Mouse (Mus musculus) left cerebral cortex, adult 2 months (tissue): ENCODE data around the gene Fam173b. TPM values are rescaled to one million over a fixed set of nuclear protein-coding genes. Genes with fewer than 3 reads are reported as not detected.

Experiments used
- DNase-seq, 2 experiments: peaks; one replicate each; pipeline ENCODE4 v3.0.0; 2021 to 2022; ENCODE audit warnings: low spot score in 2 of 2, mixed read lengths in 1 of 2; ENCODE audit errors: extremely low spot score in 1 of 2
- H3K27ac ChIP-seq: fragments of 200-600 bp; 2 replicates; pipeline ENCODE4 v1.8.1; 2022
- H3K4me3 ChIP-seq: fragments of 200-600 bp; 2 replicates; pipeline ENCODE4 v1.8.1; 2022
- CTCF ChIP-seq: fragments of 200-600 bp; IDR thresholded peaks from 2 replicates; pipeline ENCODE4 v1.8.1; 2022; ENCODE audit warnings: antibody characterized with exemption, mild to moderate bottlenecking, moderate library complexity
- intact Hi-C: fragments of 180-260 bp; cut with DNase I; formaldehyde crosslinking; loops from one replicate; pipeline ENCODE4 v1.15.1; 2025
- long read RNA-seq, 2 experiments: library from polyadenylated mRNA; stranded (forward); transcript quantifications; one replicate each; pipeline ENCODE4 v2.0.0; 2021; ENCODE audit warnings: borderline mapping rate in 2 of 2
- total RNA-seq, 2 experiments: library from RNA; stranded (reverse); gene quantifications; 2 replicates each; pipeline ENCODE4 v1.2.3; 2021

Gene Fam173b
- 10 to 100 TPM; 11.3 to 12.1 TPM for total RNA-seq
- long read RNA-seq, experiment 1, full-length matches to known transcripts, result 2 of 3 reads
- long read RNA-seq, experiment 1, partial matches to known transcripts, result 0 of 3 reads
- long read RNA-seq, experiment 1, other reads (novel, unspliced or antisense), result 1 of 3 reads
- long read RNA-seq, experiment 2, partial matches to known transcripts, result 0 of 3 reads
- long read RNA-seq, experiment 2, other reads (novel, unspliced or antisense), result 1 of 3 reads

DNA sequence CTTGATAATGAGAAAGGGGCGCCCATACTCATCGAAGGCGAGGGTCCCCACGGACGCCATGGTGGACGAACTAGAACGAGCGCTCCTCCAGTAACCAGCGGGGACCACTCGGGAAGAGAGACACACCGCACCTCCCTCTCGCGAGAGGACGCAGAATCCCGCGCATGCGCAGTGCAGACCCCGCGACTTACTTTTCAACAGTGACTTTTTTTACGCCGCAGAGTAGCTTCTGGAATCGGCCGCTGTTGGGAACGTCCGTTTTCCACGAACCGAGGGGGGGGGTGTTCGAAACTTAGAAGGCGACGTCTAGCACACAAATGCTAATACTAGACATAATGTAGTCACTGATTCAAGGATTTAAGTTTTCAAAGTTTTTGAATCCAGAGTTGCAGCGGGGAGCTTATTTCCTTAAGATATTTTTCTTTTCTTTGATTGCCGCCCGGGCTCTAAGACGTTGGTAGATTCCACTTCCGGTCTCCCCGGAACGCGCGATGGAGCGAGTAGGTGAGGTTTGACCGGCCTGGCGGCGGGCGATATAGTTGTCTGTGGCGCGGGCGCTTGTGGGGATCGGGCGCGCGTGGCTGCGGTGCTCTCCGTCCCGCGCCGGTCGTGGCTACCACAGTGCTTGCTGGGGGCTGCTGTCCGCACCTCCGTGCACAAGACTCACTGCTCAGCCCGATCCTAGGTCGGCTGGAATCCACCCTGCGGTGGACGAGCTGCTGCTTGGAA, at the start of gene Fam173b, which contains the start of gene Cct5:
Gene Fam173b, plus strand, starts transcription at position 207 of the 729 bp plus-strand sequence.
Gene Cct5, minus strand, starts transcription at position 159 of the 729 bp plus-strand sequence.
- Histone ChIP-seq H3K4me3 (peak within 1 kb of the TSS; percentile 62), H3K27ac (peak within 1 kb of the TSS; percentile 94)
- no peak for TF ChIP-seq CTCF
- DNase-seq, result peak; percentile 98 to 99
- intact Hi-C loops, result loop anchor here (5.0 kb wide), 2 partner anchors 640 to 1165 kb away; partner anchors contain the start of gene Sema5a

DNA sequence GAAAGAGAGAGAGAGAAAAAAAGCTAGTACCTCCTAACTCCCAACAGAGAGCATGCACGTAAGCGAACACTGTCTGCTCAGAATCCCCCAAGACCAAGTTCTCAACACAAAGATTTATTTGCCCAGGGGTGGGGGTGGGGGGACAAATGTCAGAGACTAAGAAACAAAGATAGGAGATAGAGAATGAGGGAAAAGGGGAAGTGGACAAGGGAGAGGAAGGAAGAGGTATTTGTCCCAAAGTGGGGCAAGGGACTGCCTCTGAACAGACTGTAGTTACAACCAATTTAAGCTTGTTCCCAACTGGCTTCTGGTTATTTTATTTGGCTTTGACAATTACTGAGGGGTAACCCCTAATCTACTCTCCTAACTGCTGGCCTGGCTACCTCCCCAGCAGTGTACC, 46.8 kb upstream of the Fam173b start:
- Histone ChIP-seq H3K27ac (no peak overlapping the region), H3K4me3 (no peak overlapping the region)
- TF ChIP-seq CTCF, result no peak
- DNase-seq, result no peak
- intact Hi-C loops, result no loop called here

DNA sequence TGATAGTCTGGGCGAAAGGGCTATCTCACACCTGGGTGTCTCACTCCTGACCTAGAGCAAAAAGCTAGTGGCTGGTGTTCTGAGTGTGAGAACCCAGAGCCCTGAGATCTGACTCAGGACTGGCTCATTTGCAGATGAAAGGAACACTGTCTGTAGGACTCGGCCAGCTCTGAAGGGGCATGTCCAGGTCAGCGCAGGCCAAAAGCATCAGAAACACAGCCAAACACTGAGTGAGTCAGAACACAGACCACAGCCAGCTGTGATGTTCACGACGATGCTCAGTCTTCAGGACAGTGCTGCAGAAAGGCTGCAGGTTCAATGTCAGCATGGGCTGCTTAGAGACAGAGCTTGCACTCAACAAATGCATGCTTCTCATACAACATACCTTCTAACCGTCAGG, 40.3 kb upstream of the Fam173b start:
- Histone ChIP-seq H3K4me3 (no peak overlapping the region), H3K27ac (no peak overlapping the region)
- DNase-seq, result no peak
- intact Hi-C loops, result no loop called here
- TF ChIP-seq CTCF, result no peak

DNA sequence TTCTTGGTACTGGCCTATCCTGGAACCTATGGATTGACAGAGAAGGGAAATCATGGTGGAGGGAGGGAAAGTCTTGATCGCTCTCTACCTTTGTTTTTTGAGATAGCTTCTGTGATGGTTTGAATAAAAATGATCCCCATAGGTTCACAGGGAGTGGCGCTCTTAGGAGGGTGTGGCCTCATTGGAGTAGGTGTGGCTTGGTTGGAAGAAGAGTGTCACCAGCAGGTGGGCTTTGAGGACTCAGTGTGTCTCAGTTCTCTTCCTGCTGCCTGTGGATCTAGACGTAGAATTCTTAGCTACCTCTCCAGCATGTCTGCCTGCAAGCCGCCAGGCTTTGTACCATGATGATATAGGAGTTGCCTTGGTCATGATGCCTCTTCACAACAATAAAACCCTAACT, 39.7 kb upstream of the Fam173b start:
- H3K27ac ChIP-seq, result no peak overlapping the region
- no peak for TF ChIP-seq CTCF
- DNase-seq, result no peak
- no peak overlapping the region for H3K4me3 ChIP-seq
- intact Hi-C loops, result no loop called here

DNA sequence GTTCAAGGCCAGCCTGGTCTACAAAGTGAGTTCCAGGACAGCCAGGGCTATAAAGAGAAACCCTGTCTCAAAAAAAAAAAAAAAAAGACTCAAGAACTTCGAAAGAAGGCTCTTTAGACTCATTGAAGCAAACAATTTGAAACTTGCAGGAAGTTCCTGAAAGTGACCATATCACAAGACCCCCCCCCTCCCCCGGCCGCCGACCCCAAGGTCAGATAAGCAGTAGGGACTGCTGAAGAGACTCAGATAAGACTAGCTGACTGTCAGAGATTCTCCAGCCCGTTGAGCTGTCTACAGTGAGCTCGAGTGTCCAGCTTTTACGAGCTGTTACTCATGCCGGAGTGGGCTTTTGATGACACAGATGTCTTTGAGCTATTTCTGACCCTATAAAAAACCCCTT, 38.8 kb upstream of the Fam173b start:
- TF ChIP-seq CTCF, result no peak
- Histone ChIP-seq H3K27ac (no peak overlapping the region), H3K4me3 (no peak overlapping the region)
- intact Hi-C loops, result no loop called here
- no peak for DNase-seq

DNA sequence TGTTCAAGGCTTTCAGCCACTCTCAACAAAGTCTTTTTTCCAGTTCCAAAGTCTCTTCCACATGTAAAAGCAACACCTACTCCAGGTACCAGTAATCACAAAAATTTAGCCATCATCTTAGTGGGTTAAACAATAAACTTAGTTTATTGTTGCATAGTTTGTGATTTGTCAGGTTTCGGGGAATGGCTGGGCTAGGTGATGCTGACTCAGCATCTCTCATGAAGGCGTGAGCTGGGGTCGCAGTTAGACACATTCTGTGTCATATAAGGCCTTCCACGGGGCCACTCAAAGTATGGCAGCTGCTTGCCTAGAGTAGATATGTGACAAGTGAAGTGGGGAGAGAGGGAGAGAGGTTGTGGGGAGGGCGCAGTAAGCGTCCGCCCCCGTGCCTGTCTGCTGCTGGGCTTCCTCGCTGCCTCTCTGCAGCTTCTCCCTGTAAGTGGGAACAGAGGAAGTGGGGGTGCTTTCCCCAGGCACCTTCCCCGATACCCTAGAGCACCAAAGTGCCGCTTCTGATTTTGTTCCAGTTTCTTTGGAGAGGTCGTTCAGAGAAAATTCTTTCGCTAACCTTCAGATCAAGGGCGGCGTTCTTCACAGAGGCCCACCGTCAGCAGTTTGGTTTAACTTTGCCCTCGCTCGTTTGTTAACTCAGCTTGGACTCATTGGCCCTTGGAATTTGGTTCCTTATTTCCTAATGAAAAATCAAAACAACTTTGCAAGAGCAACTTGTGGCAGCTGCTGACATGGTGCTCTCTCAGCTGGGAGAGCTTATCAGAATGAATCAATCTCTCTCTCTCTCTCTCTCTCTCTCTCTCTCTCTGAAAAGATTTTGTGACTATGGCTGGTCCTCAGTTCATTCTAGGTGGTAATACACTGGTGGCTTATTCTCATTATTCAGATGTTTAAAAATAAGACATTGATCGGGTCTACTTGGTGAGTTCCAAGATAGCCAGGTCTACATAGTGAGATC, 37.8 kb upstream of the Fam173b start:
- Histone ChIP-seq H3K27ac (no peak overlapping the region), H3K4me3 (no peak overlapping the region)
- TF ChIP-seq CTCF, result no peak
- intact Hi-C loops, result no loop called here
- no peak for DNase-seq

DNA sequence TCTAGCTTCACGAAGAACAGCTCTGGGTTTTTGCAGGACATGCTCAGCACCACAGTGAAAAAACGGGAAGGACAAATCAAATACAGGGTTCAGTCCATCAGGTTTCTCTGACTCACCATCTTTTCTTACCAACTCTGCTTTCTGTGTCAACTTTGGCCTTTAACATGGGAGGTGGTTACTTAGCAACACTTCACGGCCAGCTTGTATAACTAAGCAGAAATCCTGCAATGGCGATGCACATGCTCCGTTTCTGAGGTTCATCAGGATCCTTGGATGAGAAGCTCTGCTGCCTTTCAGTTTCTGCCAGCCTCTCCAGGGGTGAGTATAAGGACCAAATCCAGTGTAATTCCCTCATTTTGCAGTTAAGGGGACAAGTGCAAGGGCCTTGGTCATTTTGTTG, 36.5 kb upstream of the Fam173b start, which contains the start of gene Cmbl:
Gene Cmbl, plus strand, starts transcription at position 206 of the 400 bp plus-strand sequence.
- TF ChIP-seq CTCF, result no peak
- Histone ChIP-seq H3K27ac (peak within 1 kb of the TSS; percentile 48), H3K4me3 (no peak within 1 kb of the TSS)
- intact Hi-C loops, result no loop called here
- DNase-seq, result no peak

DNA sequence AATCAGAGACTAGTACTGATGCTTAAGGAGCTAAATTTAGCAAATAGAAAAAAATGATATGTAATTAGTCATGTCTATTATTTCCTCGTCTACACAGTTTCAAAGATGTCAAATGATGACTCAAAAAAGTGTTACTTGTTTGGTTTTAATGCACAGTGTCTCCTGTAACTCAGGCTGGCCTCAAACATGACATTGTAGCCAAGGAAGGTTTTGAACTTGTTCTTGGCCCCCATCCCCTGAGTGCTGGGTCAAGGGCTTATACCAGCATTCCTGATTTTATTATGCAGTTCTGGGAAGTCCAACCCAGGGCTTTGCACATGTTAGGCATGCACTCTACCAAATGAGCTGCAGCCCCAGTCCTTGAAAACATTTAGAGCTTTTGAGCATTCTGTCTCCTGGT, 35.9 kb upstream of the Fam173b start:
- H3K4me3 ChIP-seq, result no peak overlapping the region
- no peak overlapping the region for H3K27ac ChIP-seq
- no peak for DNase-seq
- intact Hi-C loops, result no loop called here
- no peak for TF ChIP-seq CTCF

DNA sequence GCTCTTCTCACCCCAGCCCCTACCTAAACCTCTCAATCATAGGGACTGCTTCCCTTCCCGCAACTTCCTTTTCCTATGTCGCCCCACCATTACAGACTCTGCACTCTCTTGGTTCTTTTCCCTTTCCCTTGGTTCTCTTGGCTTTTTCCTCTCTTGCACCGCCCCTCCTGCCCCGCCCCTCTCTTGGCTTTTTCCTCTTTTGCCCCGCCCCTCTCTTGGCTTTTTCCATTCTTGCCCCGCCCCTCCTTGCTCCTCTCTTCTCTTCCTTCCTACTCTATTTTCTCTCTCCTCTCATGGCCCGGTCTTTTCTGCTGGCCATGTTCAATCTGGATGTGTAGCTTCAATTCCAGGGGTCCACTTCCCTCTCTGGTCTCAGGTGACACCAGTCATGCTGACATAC, 34.2 kb upstream of the Fam173b start:
- intact Hi-C loops, result no loop called here
- H3K27ac ChIP-seq, result no peak overlapping the region
- DNase-seq, result no peak
- TF ChIP-seq CTCF, result no peak
- no peak overlapping the region for H3K4me3 ChIP-seq

DNA sequence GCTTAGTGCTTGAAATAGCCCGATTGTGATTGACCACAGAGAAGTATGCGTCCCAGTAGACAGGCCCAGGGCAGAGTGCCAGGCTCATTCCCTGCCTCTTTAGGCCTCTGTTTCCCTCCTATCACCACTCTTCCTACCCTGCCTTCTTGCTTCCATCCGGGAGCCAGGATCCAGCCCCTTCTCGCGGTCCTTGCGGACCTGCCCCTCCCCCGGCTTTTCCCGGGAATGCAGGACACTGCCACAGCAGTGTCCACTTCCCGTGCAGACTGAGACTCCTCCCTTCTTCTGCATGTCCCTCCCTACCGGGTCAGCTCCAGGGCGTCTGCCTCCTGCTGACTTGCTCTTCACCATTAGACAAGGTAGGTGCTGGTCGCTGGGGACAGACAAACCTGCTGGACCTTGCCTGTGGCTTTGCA, 33.1 kb upstream of the Fam173b start:
- no peak for TF ChIP-seq CTCF
- no peak for DNase-seq
- Histone ChIP-seq H3K4me3 (no peak overlapping the region), H3K27ac (no peak overlapping the region)
- intact Hi-C loops, result no loop called here

DNA sequence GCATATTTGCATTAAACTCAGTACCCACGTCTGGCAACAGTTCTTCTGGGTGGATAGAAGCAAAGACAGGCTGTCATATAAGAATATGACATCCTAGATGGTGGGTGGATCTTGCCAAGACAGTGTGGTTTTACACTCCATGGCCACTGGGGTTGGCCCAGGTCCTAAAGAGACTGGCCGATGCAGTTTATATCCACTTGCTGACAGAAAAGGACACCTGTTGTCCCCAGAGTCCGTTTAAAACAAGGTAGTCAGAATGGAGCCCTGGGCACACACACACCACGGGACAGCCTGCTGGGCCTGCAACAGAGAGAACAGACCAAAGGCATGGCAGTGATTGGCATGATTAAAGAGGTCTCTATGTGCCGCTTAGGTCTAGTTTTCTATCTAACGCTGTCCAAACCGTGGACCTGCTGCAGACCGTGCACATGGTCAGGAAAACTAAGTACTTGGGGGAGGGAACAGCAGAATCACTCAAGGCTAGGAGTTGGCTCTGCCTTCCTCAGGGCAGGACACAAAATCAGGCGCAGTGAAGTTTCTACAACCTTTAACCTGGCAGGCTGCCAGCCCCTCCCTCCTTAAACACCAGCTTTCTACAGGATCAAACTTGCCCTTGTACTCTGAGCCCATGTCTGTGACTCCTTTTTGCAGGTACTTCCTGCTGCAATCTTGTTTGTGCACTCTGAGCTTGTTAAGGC, 32.2 kb upstream of the Fam173b start:
- intact Hi-C loops, result loop anchor here (5.0 kb wide), 1 partner anchor 32 kb away; no protein-coding TSS in a partner anchor
- H3K27ac ChIP-seq, result no peak overlapping the region
- TF ChIP-seq CTCF, result no peak; the same call in 1 of the 2 replicates
- DNase-seq, result no peak
- no peak overlapping the region for H3K4me3 ChIP-seq
